ENCODE assay signal across 10 mouse cellular contexts in the genomic region with DNA sequence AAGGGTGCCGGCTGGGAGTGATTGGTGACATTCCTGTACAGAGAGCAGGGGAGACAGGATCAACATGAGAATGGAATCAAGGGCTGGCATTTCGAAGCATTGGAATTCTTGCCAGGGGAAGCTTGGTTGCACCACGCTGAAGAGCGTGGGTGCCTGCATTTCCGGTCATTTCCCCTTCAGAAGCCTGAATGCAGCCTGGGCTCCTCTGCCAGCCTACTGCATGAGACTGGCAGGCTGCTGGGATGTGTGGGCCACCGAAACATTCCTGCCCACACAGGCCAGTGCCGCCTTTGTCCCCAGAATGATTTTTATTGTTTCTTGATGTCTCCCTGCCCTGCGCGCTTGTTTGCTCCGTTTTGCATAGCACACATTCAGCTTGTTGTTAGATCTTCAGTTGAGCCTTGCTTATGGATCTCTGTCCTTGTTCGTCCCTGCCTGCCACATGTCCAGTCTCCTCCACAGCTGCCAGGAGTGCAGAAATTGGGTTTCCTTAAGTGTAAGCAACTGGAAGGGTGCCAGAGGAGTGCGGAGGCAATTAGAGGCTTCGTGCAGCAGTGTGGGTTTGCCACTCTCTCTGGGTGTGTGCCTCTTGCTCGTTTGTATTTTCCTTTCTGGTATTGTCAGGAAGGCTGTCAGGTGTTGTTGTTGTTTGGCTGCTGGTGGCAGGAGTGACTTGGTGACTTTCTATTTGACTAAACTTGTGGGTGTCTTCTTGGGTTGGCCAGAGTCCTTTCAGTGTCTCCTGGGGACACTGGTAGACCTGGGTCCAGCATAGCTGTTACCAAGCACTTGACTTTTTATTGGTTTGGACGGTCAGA.
DNase-seq lines count a peak whose midpoint lies in the region; ATAC-seq lines count a peak whose summit lies in the region.
"Had no signal": no experiment of that assay in that cellular context is flagged by ENCODE, and none has a peak within 500 bp of the region (broad histone marks: within the 10 kb centered on the region; RNA-seq: fewer than 3 reads in every experiment).

No protein-coding gene starts in this region.

- H3K27ac ChIP-seq in heart, embryonic 16.5 days (ENCODE audit: low read length), result no peak overlapping the region
- H3K27ac ChIP-seq in limb, embryonic 12.5 days, result peak overlapping the region; percentile 41; the same call in 1 of the 2 replicates

- H3K9ac ChIP-seq in heart, embryonic 16.5 days (ENCODE audit: low read length), result no peak overlapping the region
- no peak overlapping the region for H3K9ac ChIP-seq in limb, embryonic 12.5 days (replicated peaks)

- DNase-seq in gastrocnemius, adult 18-20 months (ENCODE audit: low spot score), result peak; percentile 45
- DNase-seq in gastrocnemius, postnatal 10 days, result no peak
- peak; percentile 27 for DNase-seq in ovary, postnatal 36 days (ENCODE audit: low spot score)
- no peak for DNase-seq in ovary, adult 18-20 months (ENCODE audit: low spot score)
- no peak for DNase-seq in c-Kit-positive CD71-positive TER-119-positive erythroid progenitor cells, embryonic 14.5 days (ENCODE audit: low spot score)
- DNase-seq in testis, postnatal 14 days (ENCODE audit: low spot score), result no peak

- no peak for ATAC-seq in heart, embryonic 16.5 days (replicated peaks; ENCODE audit: extremely low read depth, insufficient read depth, low FRiP score)
- ATAC-seq in limb, embryonic 12.5 days (ENCODE audit: insufficient number of reproducible peaks, insufficient read depth, low FRiP score, low TSS enrichment, low read depth), result no peak

- 0 out of 2 replicates have a peak overlapping the region, but pooled peaks have one; percentile 9 for H3K4me2 ChIP-seq in heart, embryonic 16.5 days (ENCODE audit: low read depth, low read length)
- no peak overlapping the region for H3K4me2 ChIP-seq in limb, embryonic 12.5 days

- no peak overlapping the region for H3K4me3 ChIP-seq in heart, embryonic 16.5 days (ENCODE audit: low read length)
- no peak overlapping the region for H3K4me3 ChIP-seq in limb, embryonic 12.5 days (replicated peaks)
- H3K4me3 ChIP-seq: erythroblast, embryonic 14.5 days had no signal

- H3K9me3 ChIP-seq in heart, embryonic 16.5 days (replicated peaks; ENCODE audit: control insufficient read depth, low read length), result no peaks in the 10 kb centered on the region
- no peaks in the 10 kb centered on the region for H3K9me3 ChIP-seq in limb, embryonic 12.5 days
- H3K9me3 ChIP-seq: G1E had no signal

- no peaks in the 10 kb centered on the region for H3K27me3 ChIP-seq in heart, embryonic 16.5 days (ENCODE audit: control insufficient read depth, insufficient read depth, low read length)
- no peaks in the 10 kb centered on the region for H3K27me3 ChIP-seq in limb, embryonic 12.5 days

- H3K36me3 ChIP-seq in heart, embryonic 16.5 days (ENCODE audit: control insufficient read depth, insufficient read depth), result no peaks in the 10 kb centered on the region
- no peaks in the 10 kb centered on the region for H3K36me3 ChIP-seq in limb, embryonic 12.5 days

- peaks cover 22% of the 10 kb centered on the region for H3K4me1 ChIP-seq in heart, embryonic 16.5 days (ENCODE audit: control insufficient read depth, insufficient read depth, low read length)
- peaks cover 17% of the 10 kb centered on the region for H3K4me1 ChIP-seq in limb, embryonic 12.5 days (replicated peaks)

- WGBS in heart, embryonic 16.5 days, result 57% methylated on average over 15 of the region's 15 CpGs
- 59% methylated on average over 15 of the region's 15 CpGs for WGBS in limb, embryonic 12.5 days

Comparison
In these comparisons a context has a peak if more than half of its experiments do, and no peak if none do; other contexts are left out.
1. DNase-seq: peak in gastrocnemius, adult 18-20 months (single experiment) and ovary, postnatal 36 days (single experiment); none in gastrocnemius, postnatal 10 days (single experiment), ovary, adult 18-20 months (single experiment), c-Kit-positive CD71-positive TER-119-positive erythroid progenitor cells, embryonic 14.5 days (single experiment) and testis, postnatal 14 days (single experiment).